Mouse (Mus musculus): ENCODE data around the gene Foxb1. TPM values are rescaled to one million over a fixed set of nuclear protein-coding genes. Genes with fewer than 3 reads are reported as not detected.

Foxb1 gene
- total RNA-seq, 1 experiment from 2014 or later, result not detected

- ATAC-seq (replicated peaks in 1 of 2; ENCODE audit: insufficient read depth in 1 of 2, low FRiP score in 2 of 2, low TSS enrichment in 1 of 2, low read depth in 1 of 2, poor library complexity in 2 of 2, severe bottlenecking in 2 of 2), result no peak
Observed at GRCm38 (mm10) chr9:69759721-69760221, 969 bp downstream of the Foxb1 start.

- 0 out of 4 replicates have a peak, but pooled peaks of 1 of the 2 experiments have one; percentile 33 for ATAC-seq (replicated peaks in 1 of 2; ENCODE audit: insufficient read depth in 1 of 2, low FRiP score in 2 of 2, low TSS enrichment in 1 of 2, low read depth in 1 of 2, poor library complexity in 2 of 2, severe bottlenecking in 2 of 2)
Observed at GRCm38 (mm10) chr9:69758946-69759615, 1.7 kb downstream of the Foxb1 start.

- ATAC-seq (replicated peaks in 1 of 2; ENCODE audit: insufficient read depth in 1 of 2, low FRiP score in 2 of 2, low TSS enrichment in 1 of 2, low read depth in 1 of 2, poor library complexity in 2 of 2, severe bottlenecking in 2 of 2), result 0 out of 4 replicates have a peak, but pooled peaks of 1 of the 2 experiments have one; percentile 9
Observed at GRCm38 (mm10) chr9:69758506-69758905, 2.2 kb downstream of the Foxb1 start.

- ATAC-seq (replicated peaks in 1 of 2; ENCODE audit: insufficient read depth in 1 of 2, low FRiP score in 2 of 2, low TSS enrichment in 1 of 2, low read depth in 1 of 2, poor library complexity in 2 of 2, severe bottlenecking in 2 of 2), result peak; percentile 59 to 64; a peak in 2 of 4 replicates
Observed at GRCm38 (mm10) chr9:69757254-69757653, 3.5 kb downstream of the Foxb1 start.

GRCm38 (mm10) chr9:69756456-69756855 is 4.3 kb downstream of the Foxb1 start:
- ATAC-seq (replicated peaks in 1 of 2; ENCODE audit: insufficient read depth in 1 of 2, low FRiP score in 2 of 2, low TSS enrichment in 1 of 2, low read depth in 1 of 2, poor library complexity in 2 of 2, severe bottlenecking in 2 of 2), result no peak

GRCm38 (mm10) chr9:69756041-69756440 is 4.7 kb downstream of the Foxb1 start:
- ATAC-seq (replicated peaks in 1 of 2; ENCODE audit: insufficient read depth in 1 of 2, low FRiP score in 2 of 2, low TSS enrichment in 1 of 2, low read depth in 1 of 2, poor library complexity in 2 of 2, severe bottlenecking in 2 of 2), result no peak

GRCm38 (mm10) chr9:69755157-69755556 is 5.6 kb downstream of the Foxb1 start:
- ATAC-seq (replicated peaks in 1 of 2; ENCODE audit: insufficient read depth in 1 of 2, low FRiP score in 2 of 2, low TSS enrichment in 1 of 2, low read depth in 1 of 2, poor library complexity in 2 of 2, severe bottlenecking in 2 of 2), result no peak

- no peak for ATAC-seq (replicated peaks in 1 of 2; ENCODE audit: insufficient read depth in 1 of 2, low FRiP score in 2 of 2, low TSS enrichment in 1 of 2, low read depth in 1 of 2, poor library complexity in 2 of 2, severe bottlenecking in 2 of 2)
Observed at GRCm38 (mm10) chr9:69754712-69755111, 6.0 kb downstream of the Foxb1 start.

GRCm38 (mm10) chr9:69754291-69754690 is 6.4 kb downstream of the Foxb1 start:
- no peak for ATAC-seq (replicated peaks in 1 of 2; ENCODE audit: insufficient read depth in 1 of 2, low FRiP score in 2 of 2, low TSS enrichment in 1 of 2, low read depth in 1 of 2, poor library complexity in 2 of 2, severe bottlenecking in 2 of 2)

- ATAC-seq (replicated peaks in 1 of 2; ENCODE audit: insufficient read depth in 1 of 2, low FRiP score in 2 of 2, low TSS enrichment in 1 of 2, low read depth in 1 of 2, poor library complexity in 2 of 2, severe bottlenecking in 2 of 2), result no peak
Observed at GRCm38 (mm10) chr9:69747971-69748370, 12.8 kb downstream of the Foxb1 start.

GRCm38 (mm10) chr9:69728736-69729135 is 32.0 kb downstream of the Foxb1 start:
- no peak for ATAC-seq (replicated peaks in 1 of 2; ENCODE audit: insufficient read depth in 1 of 2, low FRiP score in 2 of 2, low TSS enrichment in 1 of 2, low read depth in 1 of 2, poor library complexity in 2 of 2, severe bottlenecking in 2 of 2)

- ATAC-seq (replicated peaks in 1 of 2; ENCODE audit: insufficient read depth in 1 of 2, low FRiP score in 2 of 2, low TSS enrichment in 1 of 2, low read depth in 1 of 2, poor library complexity in 2 of 2, severe bottlenecking in 2 of 2), result no peak
Observed at GRCm38 (mm10) chr9:69718431-69718830, 42.3 kb downstream of the Foxb1 start.

- ATAC-seq (replicated peaks in 1 of 2; ENCODE audit: insufficient read depth in 1 of 2, low FRiP score in 2 of 2, low TSS enrichment in 1 of 2, low read depth in 1 of 2, poor library complexity in 2 of 2, severe bottlenecking in 2 of 2), result no peak
Observed at GRCm38 (mm10) chr9:69716364-69716763, 44.4 kb downstream of the Foxb1 start.

GRCm38 (mm10) chr9:69715445-69715844 is 45.3 kb downstream of the Foxb1 start:
- 0 out of 4 replicates have a peak, but pooled peaks of 1 of the 2 experiments have one; percentile 7 for ATAC-seq (replicated peaks in 1 of 2; ENCODE audit: insufficient read depth in 1 of 2, low FRiP score in 2 of 2, low TSS enrichment in 1 of 2, low read depth in 1 of 2, poor library complexity in 2 of 2, severe bottlenecking in 2 of 2)

GRCm38 (mm10) chr9:69714346-69714745 is 46.4 kb downstream of the Foxb1 start:
- ATAC-seq (replicated peaks in 1 of 2; ENCODE audit: insufficient read depth in 1 of 2, low FRiP score in 2 of 2, low TSS enrichment in 1 of 2, low read depth in 1 of 2, poor library complexity in 2 of 2, severe bottlenecking in 2 of 2), result no peak

- no peak for ATAC-seq (replicated peaks in 1 of 2; ENCODE audit: insufficient read depth in 1 of 2, low FRiP score in 2 of 2, low TSS enrichment in 1 of 2, low read depth in 1 of 2, poor library complexity in 2 of 2, severe bottlenecking in 2 of 2)
Observed at GRCm38 (mm10) chr9:69713577-69714327, 47.0 kb downstream of the Foxb1 start.

- peak in 1 of 2 experiments; percentile 64; a peak in 2 of 4 replicates for ATAC-seq (replicated peaks in 1 of 2; ENCODE audit: insufficient read depth in 1 of 2, low FRiP score in 2 of 2, low TSS enrichment in 1 of 2, low read depth in 1 of 2, poor library complexity in 2 of 2, severe bottlenecking in 2 of 2)
Observed at GRCm38 (mm10) chr9:69712714-69713525, 47.8 kb downstream of the Foxb1 start.

Data from hematopoietic stem cell, adult 5-6 weeks (primary cell).